Mouse (Mus musculus) brain, embryonic 14.5 days (tissue): Measurements from ENCODE around the gene C5ar2.

ENCODE experiments used
- CTCF ChIP-seq: fragments of 200-500 bp; IDR thresholded peaks from 2 replicates; pipeline ENCODE4 v1.5.1; 2012; ENCODE audit warnings: inconsistent platforms, mild to moderate bottlenecking, moderate library complexity, borderline replicate concordance; ENCODE audit not compliant: insufficient read depth, insufficient read length; ENCODE audit errors: extremely low read depth
- POLR2A ChIP-seq: fragments of 200-500 bp; IDR thresholded peaks from 2 replicates; pipeline ENCODE4 v1.6.1; 2012; ENCODE audit warnings: mild to moderate bottlenecking, inconsistent platforms, borderline replicate concordance; ENCODE audit not compliant: poor library complexity, insufficient read depth, insufficient read length, severe bottlenecking; ENCODE audit errors: extremely low read depth

DNA sequence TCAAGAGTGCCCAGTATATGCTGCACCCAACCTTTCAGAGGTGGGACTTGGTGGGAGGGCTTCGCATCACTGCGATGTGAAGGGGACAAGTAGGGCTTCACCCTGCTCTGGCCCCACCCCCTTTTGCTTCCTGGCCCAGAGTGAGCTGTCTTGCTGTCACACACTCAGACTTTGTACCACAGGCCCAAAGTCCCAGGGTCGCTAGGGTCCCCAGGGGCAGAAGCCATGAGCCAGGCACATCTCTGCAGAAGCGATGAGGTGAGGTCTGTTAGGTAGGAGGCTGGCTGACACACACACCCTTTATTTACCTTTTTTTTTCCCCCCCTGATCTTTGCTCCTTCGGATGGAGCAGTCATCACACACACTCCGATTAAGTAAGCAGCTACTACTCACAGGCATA is 30.8 kb downstream of the C5ar2 start:
- TF ChIP-seq POLR2A: no peak
- TF ChIP-seq CTCF: no peak
